Mouse (Mus musculus): ENCODE data around the gene Iqca.

The Iqca gene

GRCm38 (mm10) chr1:90153099-90153744 lies at the start of gene Iqca:
Gene Iqca, minus strand, starts transcription at chr1:90153401.
- peak; percentile 71 to 83 for DNase-seq

GRCm38 (mm10) chr1:90202207-90202978 lies 49.2 kb upstream of the Iqca start:
- peak; percentile 70 to 85 for DNase-seq

- no peak for DNase-seq
These were observed 48.5 kb upstream of the Iqca start for GRCm38 (mm10) chr1:90201655-90202054.

- DNase-seq = peak in 1 of 2 experiments; percentile 17
These were observed 48.0 kb upstream of the Iqca start for GRCm38 (mm10) chr1:90201246-90201645.

- no peak for DNase-seq
These were observed 35.8 kb upstream of the Iqca start for GRCm38 (mm10) chr1:90189046-90189445.

- no peak for DNase-seq
These were observed 33.7 kb upstream of the Iqca start for GRCm38 (mm10) chr1:90186874-90187273.

GRCm38 (mm10) chr1:90186173-90186572 lies 33.0 kb upstream of the Iqca start:
- no peak for DNase-seq

- DNase-seq = no peak
These were observed 30.4 kb upstream of the Iqca start for GRCm38 (mm10) chr1:90183602-90184001.

- no peak for DNase-seq
These were observed 29.3 kb upstream of the Iqca start for GRCm38 (mm10) chr1:90182521-90182920.

GRCm38 (mm10) chr1:90180966-90181699 lies 27.9 kb upstream of the Iqca start:
- DNase-seq = no peak

GRCm38 (mm10) chr1:90180479-90180878 lies 27.3 kb upstream of the Iqca start:
- DNase-seq = no peak

GRCm38 (mm10) chr1:90177978-90178377 lies 24.8 kb upstream of the Iqca start:
- DNase-seq = no peak

- no peak for DNase-seq
These were observed 24.4 kb upstream of the Iqca start for GRCm38 (mm10) chr1:90177565-90177964.

GRCm38 (mm10) chr1:90176223-90176622 lies 23.0 kb upstream of the Iqca start:
- no peak for DNase-seq

GRCm38 (mm10) chr1:90174338-90174737 lies 21.1 kb upstream of the Iqca start:
- no peak for DNase-seq

GRCm38 (mm10) chr1:90164319-90164718 lies 11.1 kb upstream of the Iqca start:
- DNase-seq = no peak

GRCm38 (mm10) chr1:90163161-90163560 lies 10.0 kb upstream of the Iqca start:
- no peak for DNase-seq

- peak in 1 of 2 experiments; percentile 5 for DNase-seq
These were observed 9.2 kb upstream of the Iqca start for GRCm38 (mm10) chr1:90162379-90162857.

- DNase-seq = peak; percentile 59 to 66
These were observed 8.4 kb upstream of the Iqca start for GRCm38 (mm10) chr1:90161623-90162022.

GRCm38 (mm10) chr1:90159927-90160326 lies 6.7 kb upstream of the Iqca start:
- DNase-seq = peak in 1 of 2 experiments; percentile 25

- DNase-seq = no peak
These were observed 3.4 kb upstream of the Iqca start for GRCm38 (mm10) chr1:90156589-90156988.

GRCm38 (mm10) chr1:90153787-90154186 lies 586 bp upstream of the Iqca start:
- DNase-seq = no peak

GRCm38 (mm10) chr1:90139729-90140128 lies 13.5 kb downstream of the Iqca start:
- DNase-seq = peak in 1 of 2 experiments; percentile 28
